Mouse (Mus musculus) embryonic fibroblast, embryonic 13.5 days (primary cell): Measurements from ENCODE around the gene Osbpl6.

Source experiments
- CTCF ChIP-seq: IDR thresholded peaks from 2 replicates; pipeline ENCODE4 v1.5.1; 2011; ENCODE audit warnings: mild to moderate bottlenecking, control low read depth, low read length, moderate library complexity, borderline replicate concordance; ENCODE audit not compliant: insufficient read depth
- POLR2A ChIP-seq: IDR thresholded peaks from 2 replicates; pipeline ENCODE4 v1.6.1; 2011; ENCODE audit warnings: low read depth, mild to moderate bottlenecking, control low read depth, low read length, moderate library complexity

DNA sequence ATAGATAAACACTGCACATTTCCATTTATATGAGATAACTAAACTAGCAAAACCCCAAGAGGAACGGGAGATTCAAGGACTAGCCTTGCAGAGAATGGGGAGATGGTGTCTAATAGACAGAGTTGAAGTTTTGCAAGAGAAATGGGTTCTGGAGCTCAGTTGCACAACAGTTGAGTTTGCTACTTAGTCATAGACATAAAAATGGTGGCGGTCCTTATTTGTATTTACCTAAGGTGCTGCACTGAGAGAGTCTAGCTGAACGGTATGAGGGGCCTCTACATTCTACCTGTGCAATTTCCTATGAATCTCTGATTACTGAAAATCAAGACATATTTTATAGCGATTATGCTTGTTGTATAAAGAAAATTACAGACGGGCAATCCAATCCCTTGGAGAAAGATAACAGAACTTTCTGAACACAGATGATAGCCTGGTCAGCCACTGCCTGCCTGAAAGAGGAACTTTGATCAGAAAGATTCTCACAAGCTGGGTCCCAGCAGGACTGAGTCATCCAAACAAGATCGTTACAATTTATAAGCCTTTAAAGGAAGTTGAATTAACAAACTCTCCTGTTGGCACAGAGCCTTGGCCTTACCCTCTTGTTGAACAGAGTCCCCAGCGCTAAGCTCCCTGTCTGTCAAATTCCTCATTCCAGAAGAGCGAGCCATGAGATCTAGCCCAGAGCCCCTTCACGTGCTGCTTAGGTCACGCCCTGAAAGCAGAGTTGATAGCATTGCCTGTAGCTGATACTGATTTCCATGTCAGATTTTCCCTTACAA is 204.2 kb downstream of the Osbpl6 start:
- TF ChIP-seq POLR2A: no peak
- no peak for TF ChIP-seq CTCF
